Mouse (Mus musculus): ENCODE measurements around the gene Ncoa1. TPM values are rescaled to one million over a fixed set of nuclear protein-coding genes. Genes with fewer than 3 reads are reported as not detected.
"Not testable (repeated sequence)": the region's sequence is repeated elsewhere in the genome, so short reads cannot be mapped to it uniquely, and the experiment has no call there.

Ncoa1 gene
- total and polyA plus RNA-seq, 2 experiments, result 9.3 TPM

DNA sequence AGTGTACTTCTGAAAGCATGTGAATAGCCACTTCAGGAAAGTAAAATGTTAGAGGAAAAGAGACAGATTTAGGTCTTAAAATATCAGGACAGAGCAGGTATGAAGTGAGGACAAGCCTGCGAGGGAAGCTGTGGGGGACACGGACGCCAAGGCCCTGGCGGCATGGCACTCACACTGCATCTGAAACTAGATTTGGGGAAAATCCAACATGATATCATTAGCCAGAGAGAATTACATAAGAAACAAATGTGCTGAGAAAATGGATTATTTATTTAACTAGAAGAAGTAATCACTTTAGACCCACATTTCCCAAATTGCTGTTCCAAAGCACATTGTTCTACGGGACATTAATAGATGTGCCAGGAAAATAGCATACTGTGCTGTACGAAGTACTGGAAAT lies 205.9 kb downstream of the Ncoa1 start:
- peaks cover 35% of the 10 kb centered on the region for H3K36me3 ChIP-seq (ENCODE audit: control insufficient read depth, insufficient read depth, low read length)
- no peaks in the 10 kb centered on the region for H3K79me2 ChIP-seq (ENCODE audit: control insufficient read depth, insufficient read depth, low read length)
- no peak overlapping the region for H3K27ac ChIP-seq (replicated peaks; ENCODE audit: insufficient read depth, low read depth, low read length)

DNA sequence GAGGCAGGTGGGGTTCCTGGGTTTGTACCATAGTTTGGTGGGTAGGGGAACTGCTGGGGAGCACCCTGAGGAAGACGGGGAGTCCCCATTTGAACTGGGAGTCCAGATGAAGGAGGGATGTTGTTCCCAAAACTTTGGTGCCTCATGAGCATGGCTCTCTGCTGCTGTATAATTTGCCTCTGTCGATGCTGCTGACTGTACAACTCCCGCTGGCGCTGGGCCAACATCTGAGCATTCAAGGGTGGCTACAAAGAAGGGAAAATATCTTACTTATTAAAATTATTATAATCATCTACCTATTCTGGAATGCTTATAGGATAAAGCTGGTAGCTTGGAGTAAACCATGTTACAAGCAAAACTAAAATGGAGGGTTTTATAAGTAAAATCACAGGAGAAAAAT lies 209.2 kb downstream of the Ncoa1 start:
- Histone ChIP-seq H3K36me3 (ENCODE audit: control insufficient read depth, insufficient read depth, low read length) (peaks cover 27% of the 10 kb centered on the region), H3K9ac (ENCODE audit: low read depth, low read length) (no peak overlapping the region), H3K27me3 (ENCODE audit: control insufficient read depth, insufficient read depth, low read length) (no peaks in the 10 kb centered on the region), H3K4me3 (ENCODE audit: insufficient read depth, low read depth, low read length) (no peak overlapping the region), H3K79me2 (ENCODE audit: control insufficient read depth, insufficient read depth, low read length) (no peaks in the 10 kb centered on the region), H3K4me1 (ENCODE audit: control insufficient read depth, insufficient read depth, low read length) (no peaks in the 10 kb centered on the region), H3K27ac (replicated peaks; ENCODE audit: insufficient read depth, low read depth, low read length) (no peak overlapping the region)
- 91% methylated on average over 4 of the region's 4 CpGs for WGBS
- TF ChIP-seq POLR2A (IDR thresholded peaks at IDR 0.05; ENCODE audit: extremely low read depth, insufficient read depth, low read length) (no peak), CTCF (IDR thresholded peaks at IDR 0.05; ENCODE audit: low read depth, low read length) (no peak)
- no peak for DNase-seq (ENCODE audit: extremely low read depth, low read depth, low spot score)

More for the DNA sequence above, 205.9 kb downstream of the Ncoa1 start:
- no peak overlapping the region for H3K4me3 ChIP-seq (ENCODE audit: insufficient read depth, low read depth, low read length)
- 87% methylated on average over 6 of the region's 6 CpGs for WGBS
- TF ChIP-seq CTCF (IDR thresholded peaks at IDR 0.05; ENCODE audit: low read depth, low read length) (no peak), POLR2A (IDR thresholded peaks at IDR 0.05; ENCODE audit: extremely low read depth, insufficient read depth, low read length) (no peak)
- H3K9ac ChIP-seq (ENCODE audit: low read depth, low read length), result no peak overlapping the region
- DNase-seq (ENCODE audit: extremely low read depth, low read depth, low spot score), result no peak
- H3K27me3 ChIP-seq (ENCODE audit: control insufficient read depth, insufficient read depth, low read length), result no peaks in the 10 kb centered on the region
- no peaks in the 10 kb centered on the region for H3K4me1 ChIP-seq (ENCODE audit: control insufficient read depth, insufficient read depth, low read length)

- peaks cover 27% of the 10 kb centered on the region for H3K36me3 ChIP-seq (ENCODE audit: control insufficient read depth, insufficient read depth, low read length)
- 95% methylated on average over 16 of the region's 16 CpGs for WGBS
- TF ChIP-seq POLR2A (IDR thresholded peaks at IDR 0.05; ENCODE audit: extremely low read depth, insufficient read depth, low read length) (no peak), CTCF (IDR thresholded peaks at IDR 0.05; ENCODE audit: low read depth, low read length) (no peak)
- no peaks in the 10 kb centered on the region for H3K79me2 ChIP-seq (ENCODE audit: control insufficient read depth, insufficient read depth, low read length)
- no peak overlapping the region for H3K4me3 ChIP-seq (ENCODE audit: insufficient read depth, low read depth, low read length)
- H3K27me3 ChIP-seq (ENCODE audit: control insufficient read depth, insufficient read depth, low read length), result no peaks in the 10 kb centered on the region
- no peak overlapping the region for H3K27ac ChIP-seq (replicated peaks; ENCODE audit: insufficient read depth, low read depth, low read length)
- H3K4me1 ChIP-seq (ENCODE audit: control insufficient read depth, insufficient read depth, low read length), result no peaks in the 10 kb centered on the region
- no peak overlapping the region for H3K9ac ChIP-seq (ENCODE audit: low read depth, low read length)
- DNase-seq (ENCODE audit: extremely low read depth, low read depth, low spot score), result no peak
These were observed 224.0 kb downstream of the Ncoa1 start for GRCm38 (mm10) chr12:4252742-4253655.

DNA sequence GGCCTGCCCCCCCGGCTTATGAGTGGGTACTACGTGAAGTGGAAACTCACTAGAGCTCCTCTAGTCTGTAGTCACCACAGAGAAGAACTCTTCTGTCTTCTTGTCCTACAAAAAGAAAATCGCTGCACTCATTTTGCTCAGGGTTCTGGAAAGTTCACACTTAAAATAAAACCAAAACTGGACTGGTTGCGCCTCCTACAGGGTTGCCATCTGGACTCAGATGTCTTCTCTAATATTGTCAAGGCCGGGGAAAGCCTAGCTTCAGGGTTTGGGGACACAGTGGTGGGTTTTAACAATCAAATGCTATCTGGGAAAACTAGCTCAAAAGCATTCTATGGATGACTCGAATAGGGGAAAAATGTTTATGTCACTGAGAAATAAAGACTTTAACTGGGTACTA lies 227.2 kb downstream of the Ncoa1 start:
- Histone ChIP-seq H3K4me3 (ENCODE audit: insufficient read depth, low read depth, low read length) (no peak overlapping the region), H3K27ac (replicated peaks; ENCODE audit: insufficient read depth, low read depth, low read length) (no peak overlapping the region), H3K79me2 (ENCODE audit: control insufficient read depth, insufficient read depth, low read length) (no peaks in the 10 kb centered on the region), H3K4me1 (ENCODE audit: control insufficient read depth, insufficient read depth, low read length) (no peaks in the 10 kb centered on the region), H3K9ac (ENCODE audit: low read depth, low read length) (no peak overlapping the region), H3K27me3 (ENCODE audit: control insufficient read depth, insufficient read depth, low read length) (no peaks in the 10 kb centered on the region), H3K36me3 (ENCODE audit: control insufficient read depth, insufficient read depth, low read length) (peaks cover 22% of the 10 kb centered on the region)
- TF ChIP-seq POLR2A (IDR thresholded peaks at IDR 0.05; ENCODE audit: extremely low read depth, insufficient read depth, low read length) (no peak), CTCF (IDR thresholded peaks at IDR 0.05; ENCODE audit: low read depth, low read length) (no peak)
- no peak for DNase-seq (ENCODE audit: extremely low read depth, low read depth, low spot score)
- WGBS, result 93% methylated on average over 6 of the region's 6 CpGs

DNA sequence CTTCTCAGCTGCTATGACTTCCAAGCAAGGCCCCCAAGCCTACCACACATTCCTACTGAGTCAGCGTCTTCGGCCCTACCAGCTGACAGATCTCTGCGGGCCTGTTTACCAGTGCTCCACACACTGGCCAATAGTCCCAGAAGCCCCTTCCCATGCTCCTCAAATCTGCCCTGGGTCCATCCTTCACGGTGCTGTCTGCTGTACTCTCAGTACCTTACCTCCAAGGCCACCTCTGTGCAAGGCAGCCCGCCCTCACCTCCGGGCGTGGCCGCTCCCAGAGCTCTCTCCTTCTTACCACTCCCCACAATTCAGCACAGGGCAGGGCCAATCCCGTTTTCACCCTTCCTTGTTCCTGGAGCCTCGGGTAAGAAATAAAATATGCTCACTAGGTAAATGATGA lies 231.2 kb downstream of the Ncoa1 start:
- Histone ChIP-seq H3K36me3 (ENCODE audit: control insufficient read depth, insufficient read depth, low read length) (no peaks in the 10 kb centered on the region; the same call in 1 of the 2 replicates), H3K4me3 (ENCODE audit: insufficient read depth, low read depth, low read length) (no peak overlapping the region), H3K4me1 (ENCODE audit: control insufficient read depth, insufficient read depth, low read length) (no peaks in the 10 kb centered on the region), H3K9ac (ENCODE audit: low read depth, low read length) (no peak overlapping the region), H3K79me2 (ENCODE audit: control insufficient read depth, insufficient read depth, low read length) (no peaks in the 10 kb centered on the region), H3K27me3 (ENCODE audit: control insufficient read depth, insufficient read depth, low read length) (no peaks in the 10 kb centered on the region), H3K27ac (replicated peaks; ENCODE audit: insufficient read depth, low read depth, low read length) (no peak overlapping the region)
- 85% methylated on average over 10 of the region's 10 CpGs for WGBS
- no peak for DNase-seq (ENCODE audit: extremely low read depth, low read depth, low spot score)
- TF ChIP-seq CTCF (IDR thresholded peaks at IDR 0.05; ENCODE audit: low read depth, low read length) (no peak), POLR2A (IDR thresholded peaks at IDR 0.05; ENCODE audit: extremely low read depth, insufficient read depth, low read length) (no peak)

GRCm38 (mm10) chr12:4243805-4244204 lies 233.2 kb downstream of the Ncoa1 start:
- TF ChIP-seq POLR2A (IDR thresholded peaks at IDR 0.05; ENCODE audit: extremely low read depth, insufficient read depth, low read length), result no peak
- no peak for TF ChIP-seq CTCF (IDR thresholded peaks at IDR 0.05; ENCODE audit: low read depth, low read length)
- Histone ChIP-seq H3K27ac (replicated peaks; ENCODE audit: insufficient read depth, low read depth, low read length) (no peak overlapping the region), H3K79me2 (ENCODE audit: control insufficient read depth, insufficient read depth, low read length) (no peaks in the 10 kb centered on the region), H3K4me3 (ENCODE audit: insufficient read depth, low read depth, low read length) (no peak overlapping the region), H3K27me3 (ENCODE audit: control insufficient read depth, insufficient read depth, low read length) (no peaks in the 10 kb centered on the region), H3K9ac (ENCODE audit: low read depth, low read length) (no peak overlapping the region), H3K4me1 (ENCODE audit: control insufficient read depth, insufficient read depth, low read length) (no peaks in the 10 kb centered on the region), H3K36me3 (ENCODE audit: control insufficient read depth, insufficient read depth, low read length) (no peaks in the 10 kb centered on the region; the same call in 1 of the 2 replicates)
- WGBS, result 76% methylated on average over 2 of the region's 2 CpGs
- DNase-seq (ENCODE audit: extremely low read depth, low read depth, low spot score), result no peak

GRCm38 (mm10) chr12:4240281-4240680 lies 236.7 kb downstream of the Ncoa1 start:
- not testable (repeated sequence) for H3K9ac ChIP-seq (ENCODE audit: low read depth, low read length); H3K4me1 ChIP-seq (ENCODE audit: control insufficient read depth, insufficient read depth, low read length); H3K27me3 ChIP-seq (ENCODE audit: control insufficient read depth, insufficient read depth, low read length); H3K79me2 ChIP-seq (ENCODE audit: control insufficient read depth, insufficient read depth, low read length); DNase-seq (ENCODE audit: extremely low read depth, low read depth, low spot score); H3K4me3 ChIP-seq (ENCODE audit: insufficient read depth, low read depth, low read length); H3K27ac ChIP-seq (replicated peaks; ENCODE audit: insufficient read depth, low read depth, low read length); H3K36me3 ChIP-seq (ENCODE audit: control insufficient read depth, insufficient read depth, low read length)
- 81% methylated on average over 8 of the region's 8 CpGs for WGBS

Measured in liver, adult 2 months (tissue).